Mouse (Mus musculus) testis, adult 2 months (tissue): Measurements from ENCODE around the gene Eif2s1. TPM values are rescaled to one million over a fixed set of nuclear protein-coding genes. Genes with fewer than 3 reads are reported as not detected.
A peak's percentile ranks its signal among the peaks of the same experiment; 100 is the strongest.

ENCODE experiments used
- H3K27ac ChIP-seq: fragments of 200-500 bp; 2 replicates; pipeline ENCODE4 v1.5.1; 2012; ENCODE audit warnings: low read depth, low read length; ENCODE audit not compliant: control insufficient read depth, insufficient read depth
- H3K27me3 ChIP-seq: fragments of 200-500 bp; 2 replicates; pipeline ENCODE4 v1.6.1; 2012; ENCODE audit warnings: mild to moderate bottlenecking, low read length, moderate library complexity; ENCODE audit not compliant: control insufficient read depth, insufficient read depth
- H3K36me3 ChIP-seq: fragments of 200-500 bp; 2 replicates; pipeline ENCODE4 v1.6.1; 2012; ENCODE audit warnings: mild to moderate bottlenecking, low read length; ENCODE audit not compliant: control insufficient read depth, insufficient read depth
- H3K4me1 ChIP-seq: fragments of 200-500 bp; 2 replicates; pipeline ENCODE4 v1.6.1; 2012; ENCODE audit warnings: low read length; ENCODE audit not compliant: control insufficient read depth, insufficient read depth
- H3K4me3 ChIP-seq: fragments of 200-500 bp; 2 replicates; pipeline ENCODE4 v1.5.1; 2012; ENCODE audit warnings: low read depth, mild to moderate bottlenecking, low read length, moderate library complexity, mixed read lengths; ENCODE audit not compliant: control insufficient read depth
- CTCF ChIP-seq: fragments of 200-500 bp; IDR thresholded peaks from 2 replicates; pipeline ENCODE4 v1.5.1; 2012; ENCODE audit warnings: low read depth, mild to moderate bottlenecking, inconsistent platforms, low read length, moderate library complexity; ENCODE audit not compliant: control insufficient read depth, insufficient read depth, insufficient replicate concordance
- POLR2A ChIP-seq: fragments of 200-500 bp; IDR thresholded peaks from 2 replicates; pipeline ENCODE4 v1.6.1; 2012; ENCODE audit warnings: low read depth, mild to moderate bottlenecking, inconsistent platforms, low read length, moderate library complexity; ENCODE audit not compliant: control insufficient read depth
- polyA plus RNA-seq: library from polyadenylated mRNA; depleted of rRNA; stranded (reverse); fragments of >200 nt; gene quantifications from 2 replicates; pipeline ENCODE4 v1.2.3, GENCODE M21; 2012; rRNA removed

Eif2s1 gene
- 29.3 and 45.0 TPM in 2 replicates for polyA plus RNA-seq

DNA sequence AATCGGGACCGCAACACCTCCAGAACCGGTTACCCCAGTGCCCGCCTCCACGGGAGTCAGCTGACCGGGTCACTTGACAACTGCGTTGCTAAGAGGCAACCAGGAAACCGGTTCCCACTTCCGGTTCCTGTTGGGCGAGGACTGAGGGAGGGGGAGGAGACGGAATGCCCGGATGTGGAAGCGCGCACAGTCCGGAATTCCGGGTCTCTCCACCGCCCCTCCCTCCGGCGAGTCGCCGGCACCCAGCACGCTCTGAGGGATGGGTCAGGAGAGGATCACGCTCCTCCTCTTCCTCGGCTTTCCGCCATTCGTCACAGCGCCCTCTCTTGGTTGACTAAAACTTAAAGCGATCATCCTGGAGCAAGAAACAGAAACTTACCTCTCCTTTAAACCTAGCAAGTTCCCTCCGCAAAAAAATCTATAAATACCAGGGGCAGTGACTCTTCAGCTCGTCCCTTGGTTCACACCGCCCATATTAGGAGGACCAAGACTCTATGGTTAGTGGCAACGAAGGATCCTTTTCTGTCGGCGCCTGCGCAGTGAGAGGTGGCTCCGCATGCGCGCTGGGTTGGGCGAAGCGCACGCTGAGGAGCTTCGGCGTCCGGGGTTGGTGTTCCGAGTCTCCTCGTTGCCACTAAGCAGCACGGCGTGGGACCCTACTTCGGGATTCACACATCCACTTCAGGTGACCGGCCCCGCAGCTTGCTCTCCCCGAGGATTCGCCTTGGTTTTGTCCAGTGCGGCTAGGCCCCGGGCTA is at the start of gene Eif2s1, which contains the start of gene Atp6v1d:
Gene Eif2s1 (plus strand): TSS at position 324 of the 758 bp plus-strand sequence.
Gene Atp6v1d (minus strand): TSS at position 143 of the 758 bp plus-strand sequence.
- Histone ChIP-seq H3K36me3 (no peaks in the 10 kb centered on the region), H3K27me3 (no peaks in the 10 kb centered on the region), H3K27ac (peak within 1 kb of the TSS; percentile 97), H3K4me3 (peak within 1 kb of the TSS; percentile 99), H3K4me1 (peaks cover 4% of the 10 kb centered on the region)
- TF ChIP-seq POLR2A: peak; percentile 92
- TF ChIP-seq CTCF: peak; percentile 49; the same call in 1 of the 2 replicates

DNA sequence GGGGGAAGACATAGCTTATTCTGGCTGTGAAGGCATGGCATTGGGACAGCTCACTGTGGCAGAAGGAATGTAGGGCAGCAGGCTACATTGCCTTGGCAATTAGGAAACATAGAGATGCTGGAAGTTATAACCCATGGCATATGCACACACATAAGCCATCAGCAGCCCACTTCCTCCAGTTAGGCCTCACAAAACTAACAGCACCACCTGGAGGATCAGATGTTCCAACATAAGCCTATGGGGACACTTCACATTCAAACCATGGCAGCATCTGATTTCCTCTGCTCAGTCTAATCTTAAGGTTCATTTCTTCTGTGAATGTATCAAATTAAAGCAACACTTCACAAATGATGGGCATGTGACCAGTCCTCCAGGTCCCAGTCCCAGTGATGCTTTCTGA is 47.2 kb upstream of the Eif2s1 start:
- H3K4me1 ChIP-seq: no peaks in the 10 kb centered on the region

DNA sequence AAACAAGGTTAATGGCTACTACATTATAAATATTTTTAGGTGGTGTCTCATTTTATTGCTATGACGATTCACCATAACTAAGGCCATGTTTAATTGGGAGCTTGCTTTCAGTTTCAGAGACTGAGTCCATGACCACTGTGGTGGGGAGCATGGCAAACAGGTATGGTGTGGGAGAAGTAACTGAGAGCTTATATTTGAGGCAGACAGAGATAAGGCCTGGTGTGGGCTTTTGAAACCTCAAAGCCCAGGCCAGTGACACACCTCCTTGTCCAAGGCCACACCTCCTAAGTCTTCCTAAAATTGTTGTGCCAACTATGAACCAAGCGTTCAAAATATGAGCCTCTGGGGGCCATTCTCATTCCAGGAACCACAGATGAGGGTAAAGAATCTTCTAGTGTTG is 27.1 kb upstream of the Eif2s1 start:
- no peak overlapping the region for H3K4me3 ChIP-seq
- H3K27me3 ChIP-seq: no peaks in the 10 kb centered on the region
- H3K27ac ChIP-seq: no peak overlapping the region
- TF ChIP-seq CTCF (no peak), POLR2A (no peak)
- peaks cover 2% of the 10 kb centered on the region for H3K36me3 ChIP-seq
- H3K4me1 ChIP-seq: no peaks in the 10 kb centered on the region

More for the DNA sequence above, 47.2 kb upstream of the Eif2s1 start:
- Histone ChIP-seq H3K36me3 (peaks cover 3% of the 10 kb centered on the region; the same call in 1 of the 2 replicates), H3K27me3 (no peaks in the 10 kb centered on the region), H3K27ac (no peak overlapping the region), H3K4me3 (no peak overlapping the region)
- TF ChIP-seq CTCF (no peak), POLR2A (no peak)

DNA sequence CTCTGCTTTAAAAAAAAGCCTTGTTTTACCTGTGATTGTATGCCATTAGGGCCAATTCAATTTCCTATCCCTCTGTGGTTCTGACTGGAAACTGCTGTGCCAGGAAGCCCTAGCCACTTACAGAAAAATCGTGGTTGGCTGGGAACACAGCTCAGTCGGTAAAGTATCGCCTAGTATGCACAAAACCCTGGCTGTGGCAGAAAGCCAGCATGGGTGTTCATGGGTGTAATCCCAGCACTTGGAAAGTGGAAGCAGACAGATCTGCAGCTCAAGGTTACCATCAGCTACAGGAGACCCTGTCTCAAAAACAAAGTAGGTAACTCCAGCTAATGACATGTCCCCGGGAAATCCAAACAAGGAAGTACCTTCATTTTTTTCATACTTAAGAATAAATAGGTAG is 21.7 kb upstream of the Eif2s1 start:
- Histone ChIP-seq H3K27me3 (no peaks in the 10 kb centered on the region), H3K4me1 (no peaks in the 10 kb centered on the region), H3K4me3 (no peak overlapping the region), H3K27ac (no peak overlapping the region), H3K36me3 (peaks cover 2% of the 10 kb centered on the region)
- TF ChIP-seq CTCF (no peak), POLR2A (no peak)

DNA sequence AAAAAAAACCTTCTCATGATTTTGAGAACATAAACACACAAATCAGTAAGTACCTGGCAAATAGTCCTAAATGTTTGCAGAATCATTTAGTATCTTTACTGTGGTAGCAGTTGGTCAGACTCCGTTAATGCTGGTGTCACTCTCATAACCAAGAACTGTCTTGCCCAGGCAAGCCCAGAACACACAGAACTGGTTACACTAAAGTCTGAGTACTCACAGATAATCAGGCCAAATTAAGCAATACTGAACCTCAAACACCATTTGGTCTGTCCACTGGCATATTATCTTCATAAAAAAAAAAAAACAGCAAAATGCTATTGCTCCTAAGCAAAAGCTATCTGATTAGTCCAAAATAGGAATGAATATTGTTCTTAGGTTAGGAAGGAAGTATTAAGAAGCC is 19.2 kb upstream of the Eif2s1 start:
- no peak overlapping the region for H3K27ac ChIP-seq
- no peaks in the 10 kb centered on the region for H3K27me3 ChIP-seq
- no peak overlapping the region for H3K4me3 ChIP-seq
- TF ChIP-seq POLR2A (no peak), CTCF (no peak)
- peaks cover 2% of the 10 kb centered on the region for H3K36me3 ChIP-seq
- no peaks in the 10 kb centered on the region for H3K4me1 ChIP-seq

DNA sequence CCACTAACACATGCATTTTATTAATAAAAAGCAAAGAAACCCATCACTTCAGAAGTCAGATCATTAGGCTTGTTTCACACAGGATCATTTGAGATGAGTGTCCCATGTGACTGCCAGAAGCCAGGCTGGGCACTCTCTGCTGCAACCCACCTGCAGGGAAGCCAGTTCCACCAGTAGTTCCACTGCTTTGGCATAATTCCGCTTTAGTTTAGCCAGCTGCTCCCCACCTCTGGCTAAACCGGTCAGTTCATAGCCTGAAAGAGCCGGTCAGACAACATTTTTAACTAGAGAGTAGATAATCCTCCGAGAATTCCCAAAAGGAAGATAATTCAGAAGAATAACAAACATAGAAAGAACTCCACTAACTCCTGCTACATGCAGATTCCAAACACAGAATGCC is 13.4 kb upstream of the Eif2s1 start:
- Histone ChIP-seq H3K36me3 (peaks cover 1% of the 10 kb centered on the region; the same call in 1 of the 2 replicates), H3K27ac (no peak overlapping the region), H3K4me1 (no peaks in the 10 kb centered on the region), H3K27me3 (no peaks in the 10 kb centered on the region), H3K4me3 (no peak overlapping the region)
- no peak for TF ChIP-seq POLR2A
- no peak for TF ChIP-seq CTCF

DNA sequence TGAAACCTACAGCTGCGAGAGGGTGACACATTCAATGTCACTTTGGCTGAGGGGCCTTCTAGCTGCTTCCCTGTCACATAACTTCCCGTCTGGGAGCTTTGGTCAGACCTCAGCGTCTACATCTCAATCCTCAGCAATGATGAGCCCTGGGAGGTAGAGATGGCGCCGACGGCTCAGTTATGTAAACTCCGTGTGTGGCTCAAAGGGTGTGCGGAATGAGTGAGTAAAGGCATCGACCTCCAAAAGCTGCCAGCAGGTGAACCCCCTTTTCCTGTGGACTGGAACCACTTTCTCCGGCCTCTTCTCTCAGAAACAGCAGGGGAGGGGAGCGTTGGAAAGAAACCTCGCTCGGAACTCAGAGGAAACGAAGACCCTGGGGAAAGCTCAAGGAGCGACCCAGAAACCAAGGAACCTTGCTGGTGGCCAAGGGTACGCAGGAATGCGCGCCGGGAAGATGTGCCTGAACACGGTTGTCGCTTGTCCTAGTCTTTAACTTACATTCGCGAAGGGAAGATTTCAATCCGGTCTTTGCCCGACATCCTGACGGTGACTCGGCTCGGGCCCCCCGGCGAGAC is 611 bp upstream of the Eif2s1 start:
- peaks cover 4% of the 10 kb centered on the region for H3K4me1 ChIP-seq
- H3K4me3 ChIP-seq: peak overlapping the region; percentile 99
- no peak for TF ChIP-seq CTCF
- TF ChIP-seq POLR2A: no peak
- no peaks in the 10 kb centered on the region for H3K36me3 ChIP-seq
- H3K27ac ChIP-seq: peak overlapping the region; percentile 94
- no peaks in the 10 kb centered on the region for H3K27me3 ChIP-seq
